Mouse (Mus musculus): ENCODE results near the gene Wrap73.
A peak's percentile ranks its signal among the peaks of the same experiment; 100 is the strongest.

The Wrap73 gene

GRCm38 (mm10) chr4:154186002-154186537 is 43.9 kb downstream of the Wrap73 start:
- DNase-seq: no peak

GRCm38 (mm10) chr4:154188948-154189347 is 46.8 kb downstream of the Wrap73 start:
- no peak for DNase-seq

GRCm38 (mm10) chr4:154197961-154198360 is 55.8 kb downstream of the Wrap73 start:
- DNase-seq: no peak

GRCm38 (mm10) chr4:154198377-154198961 is 56.3 kb downstream of the Wrap73 start:
- DNase-seq: no peak

- DNase-seq: no peak
These were observed 59.3 kb downstream of the Wrap73 start for GRCm38 (mm10) chr4:154201511-154201910.

- DNase-seq: no peak
These were observed 62.4 kb downstream of the Wrap73 start for GRCm38 (mm10) chr4:154204532-154204931.

- DNase-seq: peak; percentile 83
These were observed 63.2 kb downstream of the Wrap73 start for GRCm38 (mm10) chr4:154205392-154205791.

- peak; percentile 57 for DNase-seq
These were observed 65.1 kb downstream of the Wrap73 start for GRCm38 (mm10) chr4:154207261-154207660.

GRCm38 (mm10) chr4:154209054-154209453 is 66.9 kb downstream of the Wrap73 start:
- no peak for DNase-seq

GRCm38 (mm10) chr4:154209825-154210224 is 67.7 kb downstream of the Wrap73 start:
- no peak for DNase-seq

GRCm38 (mm10) chr4:154211459-154211858 is 69.3 kb downstream of the Wrap73 start:
- DNase-seq: no peak

GRCm38 (mm10) chr4:154213586-154213985 is 71.4 kb downstream of the Wrap73 start:
- no peak for DNase-seq

GRCm38 (mm10) chr4:154214075-154214474 is 71.9 kb downstream of the Wrap73 start:
- no peak for DNase-seq

Data from kidney, adult 9 months (tissue).